9 mouse cellular contexts compared by ENCODE assay signal in the genomic region with DNA sequence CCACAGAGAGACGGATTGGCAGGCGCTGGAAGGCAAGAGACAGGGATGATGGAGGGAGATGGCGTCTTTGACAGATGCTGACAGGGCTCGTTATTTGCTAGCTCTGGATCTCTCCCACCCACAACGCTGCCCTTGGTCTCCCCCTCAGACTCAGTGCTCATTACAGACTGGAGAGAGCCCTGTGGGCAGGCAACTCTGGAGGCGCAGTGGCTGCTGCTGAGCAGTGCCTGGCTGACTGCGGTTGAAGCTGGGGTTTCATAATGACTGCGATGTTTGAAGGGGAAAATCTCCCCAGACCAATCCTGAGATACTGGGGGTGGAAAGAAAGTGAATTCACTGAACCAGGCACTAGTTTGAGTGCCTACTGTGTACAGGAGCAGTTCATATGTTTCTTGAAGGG. TPM values are rescaled to one million over a fixed set of nuclear protein-coding genes. Genes with fewer than 3 reads are reported as not detected.
DNase-seq lines count a peak whose midpoint lies in the region; ATAC-seq lines count a peak whose summit lies in the region.
"Had no signal": no experiment of that assay in that cellular context is flagged by ENCODE, and none has a peak within 500 bp of the region (broad histone marks: within the 10 kb centered on the region; RNA-seq: fewer than 3 reads in every experiment).

No protein-coding gene starts in this region.

- peaks cover 72% of the 10 kb centered on the region for H3K27me3 ChIP-seq in forebrain, embryonic 13.5 days

- H3K4me1 ChIP-seq in forebrain, embryonic 13.5 days, result peaks cover 55% of the 10 kb centered on the region

- H3K9me3 ChIP-seq in forebrain, embryonic 13.5 days (replicated peaks), result no peaks in the 10 kb centered on the region
- H3K9me3 ChIP-seq: embryonic facial prominence, embryonic 10.5 days; G1E had no signal

- WGBS in forebrain, embryonic 13.5 days, result 14% methylated on average over 8 of the region's 8 CpGs

- no peaks in the 10 kb centered on the region for H3K36me3 ChIP-seq in forebrain, embryonic 13.5 days (ENCODE audit: poor library complexity, severe bottlenecking)
- H3K36me3 ChIP-seq: embryonic facial prominence, embryonic 10.5 days; G1E had no signal

- peak; percentile 77 for ATAC-seq in activated CD4-positive, CD25-positive, alpha-beta regulatory T cell, adult 4 months
- no peak for ATAC-seq in forebrain, embryonic 13.5 days

- H3K9ac ChIP-seq in forebrain, embryonic 13.5 days, result peak overlapping the region; percentile 38; the same call in 1 of the 2 replicates

- peak overlapping the region; percentile 91 for H3K27ac ChIP-seq in forebrain, embryonic 13.5 days
- H3K27ac ChIP-seq: embryonic facial prominence, embryonic 10.5 days had no signal

- DNase-seq in induced T-regulatory cell, adult 2 months (ENCODE audit: low read depth), result peak; percentile 84
- peak; percentile 45 for DNase-seq in naive thymus-derived CD4-positive, alpha-beta T cell, adult 2 months (ENCODE audit: low read depth)
- DNase-seq in ovary, adult 18-20 months (ENCODE audit: low spot score), result no peak
- DNase-seq in adrenal gland, postnatal 25 days, result no peak
- DNase-seq in retina, postnatal 1 day, result no peak

- H3K4me2 ChIP-seq in forebrain, embryonic 13.5 days, result peak overlapping the region; percentile 12; the same call in 1 of the 2 replicates

- H3K4me3 ChIP-seq in forebrain, embryonic 13.5 days, result no peak overlapping the region

RNA-seq across cellular contexts. Expression of a gene that starts 21.2 kb away (rescaled TPM):
- polyA plus RNA-seq in activated CD4-positive, CD25-positive, alpha-beta regulatory T cell, adult 4 months (2017; shearing (Covaris generic)), result 10 to 100 TPM; 26.1 to 39.2 TPM
- 45.0 and 48.7 TPM in 2 replicates for polyA plus RNA-seq in forebrain, embryonic 13.5 days (2015; fragmentation: Nextera tagmentation; extraction: Ambion mirVana)
- total RNA-seq in adrenal gland, postnatal 25 days (2021), result 105 and 147 TPM in 2 replicates

Comparison
In these comparisons a context has a peak if more than half of its experiments do, and no peak if none do; other contexts are left out.
1. DNase-seq: peak in induced T-regulatory cell, adult 2 months (single experiment) and naive thymus-derived CD4-positive, alpha-beta T cell, adult 2 months (single experiment); none in ovary, adult 18-20 months (single experiment), adrenal gland, postnatal 25 days (single experiment) and retina, postnatal 1 day (single experiment).